Mouse (Mus musculus): ENCODE data around the gene Gm3250. TPM values are rescaled to one million over a fixed set of nuclear protein-coding genes. Genes with fewer than 3 reads are reported as not detected.
"Not testable (repeated sequence)": the region's sequence is repeated elsewhere in the genome, so short reads cannot be mapped to it uniquely, and the experiment has no call there.

Gm3250 gene
- not detected in 2 replicates for polyA plus RNA-seq (2015; fragmentation: Nextera tagmentation; extraction: Ambion mirVana)

- H3K27me3 ChIP-seq (replicated peaks), result not testable (repeated sequence)
- 40% methylated on average over 1 of the region's 1 CpGs for WGBS
These were observed at the start of gene Gm3250 for GRCm38 (mm10) chr10:77782442-77782841. Gene Gm3250 (minus strand): TSS chr10:77782542.

GRCm38 (mm10) chr10:77826951-77827350 is 44.6 kb upstream of the Gm3250 start, which contains the start of gene Krtap10-4:
Gene Krtap10-4 (minus strand): TSS chr10:77827095.
- no peak within 1 kb of the TSS for H3K4me3 ChIP-seq (replicated peaks)
- no peak within 1 kb of the TSS for H3K4me2 ChIP-seq
- H3K27me3 ChIP-seq (replicated peaks), result no peaks in the 10 kb centered on the region
- no peak within 1 kb of the TSS for H3K27ac ChIP-seq
- no peak for ATAC-seq (ENCODE audit: insufficient read depth, low FRiP score, low read depth)
- WGBS, result 53% methylated on average over 6 of the region's 6 CpGs
- no peak within 1 kb of the TSS for H3K9ac ChIP-seq
- H3K36me3 ChIP-seq, result no peaks in the 10 kb centered on the region
- H3K4me1 ChIP-seq, result no peaks in the 10 kb centered on the region
- H3K9me3 ChIP-seq, result no peaks in the 10 kb centered on the region

More at GRCm38 (mm10) chr10:77782442-77782841, at the start of gene Gm3250:
- not testable (repeated sequence) for H3K4me2 ChIP-seq; H3K9me3 ChIP-seq; H3K4me3 ChIP-seq (replicated peaks); H3K4me1 ChIP-seq; H3K27ac ChIP-seq; H3K9ac ChIP-seq; H3K36me3 ChIP-seq; ATAC-seq (ENCODE audit: insufficient read depth, low FRiP score, low read depth)

DNA sequence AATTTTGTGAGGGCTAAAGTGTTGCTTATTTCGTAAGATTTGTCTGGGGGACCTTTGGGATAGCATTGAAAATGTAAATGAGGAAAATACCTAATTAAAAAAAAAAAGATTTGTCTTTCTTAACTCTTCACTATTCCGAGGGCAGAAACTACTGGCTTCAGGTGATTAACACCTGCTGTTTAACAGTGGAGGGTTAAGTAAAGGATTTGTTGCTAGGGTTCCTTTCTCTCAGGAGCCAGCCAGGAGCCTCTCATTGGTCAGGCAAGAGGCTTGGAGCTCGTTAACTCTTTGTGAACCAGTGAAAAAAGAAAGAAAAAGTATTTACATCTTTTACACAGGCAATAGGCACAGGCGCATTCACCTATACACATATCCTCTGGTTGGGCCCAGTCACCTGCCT is 36.9 kb upstream of the Gm3250 start:
- H3K4me2 ChIP-seq, result no peak overlapping the region
- ATAC-seq (ENCODE audit: insufficient read depth, low FRiP score, low read depth), result no peak
- H3K9ac ChIP-seq, result no peak overlapping the region
- H3K9me3 ChIP-seq, result no peaks in the 10 kb centered on the region
- H3K27me3 ChIP-seq (replicated peaks), result no peaks in the 10 kb centered on the region
- no peak overlapping the region for H3K4me3 ChIP-seq (replicated peaks)
- no peaks in the 10 kb centered on the region for H3K4me1 ChIP-seq
- no peak overlapping the region for H3K27ac ChIP-seq
- 44% methylated on average over 4 of the region's 4 CpGs for WGBS
- H3K36me3 ChIP-seq, result no peaks in the 10 kb centered on the region

GRCm38 (mm10) chr10:77818523-77818922 is 36.2 kb upstream of the Gm3250 start:
- H3K9me3 ChIP-seq, result no peaks in the 10 kb centered on the region
- H3K9ac ChIP-seq, result no peak overlapping the region
- no peak overlapping the region for H3K4me2 ChIP-seq
- ATAC-seq (ENCODE audit: insufficient read depth, low FRiP score, low read depth), result no peak
- WGBS, result 94% methylated on average over 4 of the region's 4 CpGs
- H3K27ac ChIP-seq, result no peak overlapping the region
- no peaks in the 10 kb centered on the region for H3K4me1 ChIP-seq
- H3K4me3 ChIP-seq (replicated peaks), result no peak overlapping the region
- no peaks in the 10 kb centered on the region for H3K36me3 ChIP-seq
- no peaks in the 10 kb centered on the region for H3K27me3 ChIP-seq (replicated peaks)

DNA sequence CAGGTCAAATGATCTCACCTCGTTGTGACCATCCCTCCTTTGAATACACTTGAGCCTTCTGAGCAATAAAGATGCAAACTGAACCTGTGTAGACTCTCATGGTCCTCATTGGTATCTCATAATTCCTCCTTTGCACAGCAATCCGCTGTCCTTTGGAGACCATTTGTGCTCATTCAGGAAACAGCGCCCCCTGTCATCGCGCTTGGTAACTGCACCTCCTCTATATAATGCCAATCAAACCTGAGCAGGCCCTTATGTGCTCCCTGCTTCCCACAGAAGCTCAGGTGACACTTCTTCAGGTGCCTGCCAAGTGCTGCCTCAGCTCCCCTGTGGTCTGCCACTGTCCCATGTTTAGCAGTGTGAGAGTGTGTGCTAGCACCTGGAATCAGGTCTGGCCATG is 33.2 kb upstream of the Gm3250 start:
- H3K27ac ChIP-seq, result no peak overlapping the region
- no peak for ATAC-seq (ENCODE audit: insufficient read depth, low FRiP score, low read depth)
- H3K4me3 ChIP-seq (replicated peaks), result no peak overlapping the region
- H3K4me2 ChIP-seq, result no peak overlapping the region
- H3K9me3 ChIP-seq, result no peaks in the 10 kb centered on the region
- H3K9ac ChIP-seq, result no peak overlapping the region
- no peaks in the 10 kb centered on the region for H3K27me3 ChIP-seq (replicated peaks)
- H3K36me3 ChIP-seq, result no peaks in the 10 kb centered on the region
- H3K4me1 ChIP-seq, result no peaks in the 10 kb centered on the region
- 31% methylated on average over 5 of the region's 5 CpGs for WGBS

GRCm38 (mm10) chr10:77814382-77814781 is 32.0 kb upstream of the Gm3250 start, which contains the start of gene Gm2696:
Gene Gm2696 (plus strand): TSS chr10:77814682.
- Histone ChIP-seq H3K36me3 (no peaks in the 10 kb centered on the region), H3K27me3 (replicated peaks) (no peaks in the 10 kb centered on the region), H3K4me3 (replicated peaks) (no peak within 1 kb of the TSS), H3K4me1 (no peaks in the 10 kb centered on the region), H3K9ac (no peak within 1 kb of the TSS), H3K4me2 (no peak within 1 kb of the TSS), H3K27ac (no peak within 1 kb of the TSS), H3K9me3 (no peaks in the 10 kb centered on the region)
- WGBS, result 33% methylated on average over 4 of the region's 4 CpGs
- ATAC-seq (ENCODE audit: insufficient read depth, low FRiP score, low read depth), result no peak

- Histone ChIP-seq H3K27me3 (replicated peaks) (no peaks in the 10 kb centered on the region), H3K9me3 (no peaks in the 10 kb centered on the region), H3K4me2 (no peak within 1 kb of the TSS), H3K27ac (no peak within 1 kb of the TSS), H3K4me3 (replicated peaks) (no peak within 1 kb of the TSS), H3K36me3 (no peaks in the 10 kb centered on the region), H3K9ac (no peak within 1 kb of the TSS), H3K4me1 (no peaks in the 10 kb centered on the region)
- WGBS, result 67% methylated on average over 5 of the region's 5 CpGs
- ATAC-seq (ENCODE audit: insufficient read depth, low FRiP score, low read depth), result no peak
These were observed 29.4 kb upstream of the Gm3250 start, which contains the start of gene Gm9507 for GRCm38 (mm10) chr10:77811743-77812142. Gene Gm9507 (minus strand): TSS chr10:77811843.

GRCm38 (mm10) chr10:77804095-77804494 is 21.8 kb upstream of the Gm3250 start:
- no peaks in the 10 kb centered on the region for H3K9me3 ChIP-seq
- no peak overlapping the region for H3K4me2 ChIP-seq
- WGBS, result 51% methylated on average over 3 of the region's 3 CpGs
- H3K4me1 ChIP-seq, result no peaks in the 10 kb centered on the region
- H3K9ac ChIP-seq, result no peak overlapping the region
- H3K27ac ChIP-seq, result no peak overlapping the region
- no peak for ATAC-seq (ENCODE audit: insufficient read depth, low FRiP score, low read depth)
- no peak overlapping the region for H3K4me3 ChIP-seq (replicated peaks)
- no peaks in the 10 kb centered on the region for H3K27me3 ChIP-seq (replicated peaks)
- H3K36me3 ChIP-seq, result no peaks in the 10 kb centered on the region

- no peak within 1 kb of the TSS for H3K9ac ChIP-seq
These were observed 16.7 kb upstream of the Gm3250 start, which contains the start of gene Gm19668 for GRCm38 (mm10) chr10:77798921-77799508. Gene Gm19668 (minus strand): TSS chr10:77799133.

DNA sequence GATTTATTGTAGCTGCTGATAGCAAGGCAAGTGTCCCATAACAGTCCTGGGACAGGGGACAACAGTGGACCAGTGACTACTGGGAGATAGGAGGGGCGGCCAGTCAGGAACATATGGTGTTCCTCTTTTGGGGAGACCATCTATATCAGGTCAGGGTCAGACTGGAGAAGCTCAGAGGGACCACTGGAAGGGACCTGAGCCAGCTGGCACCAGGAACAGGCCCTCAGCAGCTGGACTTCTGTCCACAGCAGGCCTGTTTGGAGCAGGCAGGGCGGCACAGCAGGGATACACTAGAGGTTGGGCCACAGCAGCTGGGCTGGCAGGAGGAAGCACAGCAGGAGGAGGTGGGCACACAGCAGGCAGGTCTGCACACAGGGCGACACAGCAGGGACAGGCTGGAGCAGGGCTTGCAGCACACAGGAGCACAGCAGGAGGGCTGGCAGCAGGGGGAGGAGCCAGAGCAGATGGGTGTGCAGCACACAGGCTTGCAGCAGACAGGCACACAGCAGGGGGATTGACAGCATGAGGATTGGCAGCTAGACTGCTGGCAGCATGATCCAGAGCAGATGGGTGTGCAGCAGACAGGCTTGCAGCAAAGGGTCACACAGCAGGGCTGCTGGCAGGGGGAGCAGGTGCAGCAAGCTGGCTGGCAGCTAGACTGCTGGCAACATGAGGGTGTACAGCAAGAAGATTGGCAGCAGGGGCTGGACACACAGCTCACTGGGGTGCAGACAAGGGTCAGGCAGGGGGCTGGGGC is 16.0 kb upstream of the Gm3250 start:
- not testable (repeated sequence) for H3K36me3 ChIP-seq; H3K9me3 ChIP-seq; H3K4me3 ChIP-seq (replicated peaks); ATAC-seq (ENCODE audit: insufficient read depth, low FRiP score, low read depth); H3K4me1 ChIP-seq; H3K4me2 ChIP-seq; H3K27ac ChIP-seq; H3K27me3 ChIP-seq (replicated peaks); H3K9ac ChIP-seq
- 53% methylated on average over 3 of the region's 3 CpGs for WGBS

More at GRCm38 (mm10) chr10:77798921-77799508, 16.7 kb upstream of the Gm3250 start, which contains the start of gene Gm19668:
- Histone ChIP-seq H3K27ac (no peak within 1 kb of the TSS), H3K27me3 (replicated peaks) (no peaks in the 10 kb centered on the region), H3K36me3 (no peaks in the 10 kb centered on the region), H3K4me3 (replicated peaks) (no peak within 1 kb of the TSS), H3K4me1 (0 out of 2 replicates have a peak, but pooled peaks cover 4% of the 10 kb centered on the region), H3K4me2 (no peak within 1 kb of the TSS), H3K9me3 (no peaks in the 10 kb centered on the region)
- 68% methylated on average over 8 of the region's 8 CpGs for WGBS
- ATAC-seq (ENCODE audit: insufficient read depth, low FRiP score, low read depth), result no peak

GRCm38 (mm10) chr10:77797677-77798076 is 15.3 kb upstream of the Gm3250 start:
- no peak overlapping the region for H3K9ac ChIP-seq
- H3K9me3 ChIP-seq, result no peaks in the 10 kb centered on the region
- no peaks in the 10 kb centered on the region for H3K27me3 ChIP-seq (replicated peaks)
- WGBS, result 24% methylated on average over 3 of the region's 3 CpGs
- ATAC-seq (ENCODE audit: insufficient read depth, low FRiP score, low read depth), result no peak
- H3K4me3 ChIP-seq (replicated peaks), result no peak overlapping the region
- H3K27ac ChIP-seq, result no peak overlapping the region
- H3K4me2 ChIP-seq, result no peak overlapping the region
- 0 out of 2 replicates have a peak, but pooled peaks cover 4% of the 10 kb centered on the region for H3K4me1 ChIP-seq
- H3K36me3 ChIP-seq, result no peaks in the 10 kb centered on the region

GRCm38 (mm10) chr10:77794976-77795375 is 12.6 kb upstream of the Gm3250 start, which contains the start of gene Gm9639:
Gene Gm9639 (minus strand): TSS chr10:77795076.
- Histone ChIP-seq H3K4me2 (no peak within 1 kb of the TSS), H3K9ac (no peak within 1 kb of the TSS), H3K4me1 (0 out of 2 replicates have a peak, but pooled peaks cover 4% of the 10 kb centered on the region), H3K27ac (no peak within 1 kb of the TSS), H3K4me3 (replicated peaks) (no peak within 1 kb of the TSS), H3K9me3 (no peaks in the 10 kb centered on the region), H3K27me3 (replicated peaks) (no peaks in the 10 kb centered on the region), H3K36me3 (no peaks in the 10 kb centered on the region)
- ATAC-seq (ENCODE audit: insufficient read depth, low FRiP score, low read depth), result no peak
- WGBS, result 34% methylated on average over 2 of the region's 2 CpGs
